Mouse (Mus musculus): Measurements from ENCODE around the gene Cckbr. TPM values are rescaled to one million over a fixed set of nuclear protein-coding genes. Genes with fewer than 3 reads are reported as not detected.

Gene Cckbr
- polyA plus RNA-seq, 2 experiments: 0.03 TPM; not detected in 1

GRCm38 (mm10) chr7:105481505-105482411 is 56.2 kb downstream of the Cckbr start, which contains the start of gene Cavin3:
Gene Cavin3 (minus strand): TSS chr7:105482300.
- Histone ChIP-seq H3K9ac (ENCODE audit: low read depth, low read length, severe bottlenecking) (peak within 1 kb of the TSS; percentile 83), H3K4me1 (ENCODE audit: control insufficient read depth, insufficient read depth, low read length) (0 out of 2 replicates have a peak, but pooled peaks cover 9% of the 10 kb centered on the region), H3K9me3 (ENCODE audit: control insufficient read depth, low read length) (no peaks in the 10 kb centered on the region), H3K27ac (replicated peaks; ENCODE audit: low read depth, low read length) (peak within 1 kb of the TSS; percentile 89), H3K4me3 (replicated peaks; ENCODE audit: low read length) (peak within 1 kb of the TSS; percentile 53), H3K36me3 (ENCODE audit: control insufficient read depth, insufficient read depth, low read length) (no peaks in the 10 kb centered on the region), H3K4me2 (replicated peaks; ENCODE audit: low read depth, low read length, severe bottlenecking) (peak within 1 kb of the TSS; percentile 90), H3K27me3 (ENCODE audit: control insufficient read depth, insufficient read depth, low read length) (no peaks in the 10 kb centered on the region)
- 3% methylated on average over 55 of the region's 63 CpGs for WGBS
- ATAC-seq (ENCODE audit: low FRiP score, low read depth): peak; percentile 87
- TF ChIP-seq POLR2A (IDR thresholded peaks at IDR 0.05; ENCODE audit: borderline replicate concordance, extremely low read depth, insufficient read depth, insufficient read length): no peak
- peak; percentile 75 for DNase-seq (ENCODE audit: low spot score)

GRCm38 (mm10) chr7:105482426-105482825 is 56.9 kb downstream of the Cckbr start:
- ATAC-seq (ENCODE audit: low FRiP score, low read depth): peak; percentile 83
- Histone ChIP-seq H3K27me3 (ENCODE audit: control insufficient read depth, insufficient read depth, low read length) (no peaks in the 10 kb centered on the region), H3K36me3 (ENCODE audit: control insufficient read depth, insufficient read depth, low read length) (no peaks in the 10 kb centered on the region), H3K9ac (ENCODE audit: low read depth, low read length, severe bottlenecking) (peak overlapping the region; percentile 83), H3K9me3 (ENCODE audit: control insufficient read depth, low read length) (no peaks in the 10 kb centered on the region), H3K4me3 (replicated peaks; ENCODE audit: low read length) (peak overlapping the region; percentile 53), H3K27ac (replicated peaks; ENCODE audit: low read depth, low read length) (peak overlapping the region; percentile 89), H3K4me1 (ENCODE audit: control insufficient read depth, insufficient read depth, low read length) (0 out of 2 replicates have a peak, but pooled peaks cover 9% of the 10 kb centered on the region), H3K4me2 (replicated peaks; ENCODE audit: low read depth, low read length, severe bottlenecking) (peak overlapping the region; percentile 90)
- peak; percentile 81 for DNase-seq (ENCODE audit: low spot score)
- 23% methylated on average over 8 of the region's 8 CpGs for WGBS
- no peak for TF ChIP-seq POLR2A (IDR thresholded peaks at IDR 0.05; ENCODE audit: borderline replicate concordance, extremely low read depth, insufficient read depth, insufficient read length)

GRCm38 (mm10) chr7:105485029-105485428 is 59.5 kb downstream of the Cckbr start:
- TF ChIP-seq POLR2A (IDR thresholded peaks at IDR 0.05; ENCODE audit: borderline replicate concordance, extremely low read depth, insufficient read depth, insufficient read length): no peak
- ATAC-seq (ENCODE audit: low FRiP score, low read depth) (no peak), DNase-seq (ENCODE audit: low spot score) (no peak)
- Histone ChIP-seq H3K27me3 (ENCODE audit: control insufficient read depth, insufficient read depth, low read length) (no peaks in the 10 kb centered on the region), H3K9me3 (ENCODE audit: control insufficient read depth, low read length) (no peaks in the 10 kb centered on the region), H3K9ac (ENCODE audit: low read depth, low read length, severe bottlenecking) (no peak overlapping the region), H3K4me3 (replicated peaks; ENCODE audit: low read length) (no peak overlapping the region), H3K4me2 (replicated peaks; ENCODE audit: low read depth, low read length, severe bottlenecking) (no peak overlapping the region), H3K36me3 (ENCODE audit: control insufficient read depth, insufficient read depth, low read length) (no peaks in the 10 kb centered on the region), H3K27ac (replicated peaks; ENCODE audit: low read depth, low read length) (no peak overlapping the region), H3K4me1 (ENCODE audit: control insufficient read depth, insufficient read depth, low read length) (0 out of 2 replicates have a peak, but pooled peaks cover 9% of the 10 kb centered on the region)
- 44% methylated on average over 5 of the region's 5 CpGs for WGBS

GRCm38 (mm10) chr7:105487104-105487876 is 61.8 kb downstream of the Cckbr start:
- Histone ChIP-seq H3K9me3 (ENCODE audit: control insufficient read depth, low read length) (no peaks in the 10 kb centered on the region), H3K27ac (replicated peaks; ENCODE audit: low read depth, low read length) (no peak overlapping the region)
- WGBS: 84% methylated on average over 6 of the region's 6 CpGs

GRCm38 (mm10) chr7:105497881-105498280 is 72.3 kb downstream of the Cckbr start:
- no peak for TF ChIP-seq POLR2A (IDR thresholded peaks at IDR 0.05; ENCODE audit: borderline replicate concordance, extremely low read depth, insufficient read depth, insufficient read length)
- no peak for ATAC-seq (ENCODE audit: low FRiP score, low read depth)

More at GRCm38 (mm10) chr7:105487104-105487876, 61.8 kb downstream of the Cckbr start:
- 0 out of 2 replicates have a peak, but pooled peaks cover 5% of the 10 kb centered on the region for H3K4me1 ChIP-seq (ENCODE audit: control insufficient read depth, insufficient read depth, low read length)
- DNase-seq (ENCODE audit: low spot score): no peak
- H3K9ac ChIP-seq (ENCODE audit: low read depth, low read length, severe bottlenecking): no peak overlapping the region
- H3K4me2 ChIP-seq (replicated peaks; ENCODE audit: low read depth, low read length, severe bottlenecking): no peak overlapping the region
- ATAC-seq (ENCODE audit: low FRiP score, low read depth): no peak
- H3K27me3 ChIP-seq (ENCODE audit: control insufficient read depth, insufficient read depth, low read length): no peaks in the 10 kb centered on the region
- H3K4me3 ChIP-seq (replicated peaks; ENCODE audit: low read length): no peak overlapping the region
- H3K36me3 ChIP-seq (ENCODE audit: control insufficient read depth, insufficient read depth, low read length): no peaks in the 10 kb centered on the region
- no peak for TF ChIP-seq POLR2A (IDR thresholded peaks at IDR 0.05; ENCODE audit: borderline replicate concordance, extremely low read depth, insufficient read depth, insufficient read length)

More at GRCm38 (mm10) chr7:105497881-105498280, 72.3 kb downstream of the Cckbr start:
- H3K27ac ChIP-seq (replicated peaks; ENCODE audit: low read depth, low read length): no peak overlapping the region
- H3K4me1 ChIP-seq (ENCODE audit: control insufficient read depth, insufficient read depth, low read length): no peaks in the 10 kb centered on the region
- no peak overlapping the region for H3K4me3 ChIP-seq (replicated peaks; ENCODE audit: low read length)
- H3K27me3 ChIP-seq (ENCODE audit: control insufficient read depth, insufficient read depth, low read length): no peaks in the 10 kb centered on the region
- H3K4me2 ChIP-seq (replicated peaks; ENCODE audit: low read depth, low read length, severe bottlenecking): no peak overlapping the region
- DNase-seq (ENCODE audit: low spot score): no peak
- WGBS: 76% methylated on average over 3 of the region's 3 CpGs
- no peaks in the 10 kb centered on the region for H3K36me3 ChIP-seq (ENCODE audit: control insufficient read depth, insufficient read depth, low read length)
- no peak overlapping the region for H3K9ac ChIP-seq (ENCODE audit: low read depth, low read length, severe bottlenecking)
- H3K9me3 ChIP-seq (ENCODE audit: control insufficient read depth, low read length): no peaks in the 10 kb centered on the region

All from limb, embryonic 14.5 days (tissue).